Mouse (Mus musculus) MEL (cell line): ENCODE measurements around the gene Cfap299. TPM values are rescaled to one million over a fixed set of nuclear protein-coding genes. Genes with fewer than 3 reads are reported as not detected.
A peak's percentile ranks its signal among the peaks of the same experiment; 100 is the strongest.

Source experiments
- DNase-seq: peaks from one replicate; pipeline ENCODE4 v3.0.0; 2011; ENCODE audit warnings: low read depth, low spot score
- H3K27ac ChIP-seq: 2 replicates; pipeline ENCODE4 v1.5.1; 2012; ENCODE audit warnings: low read depth, mild to moderate bottlenecking, control low read depth, low read length, moderate library complexity; ENCODE audit not compliant: control insufficient read depth
- H3K27me3 ChIP-seq, 2 experiments: fragments of 150-350 bp in 1 of 2; sonication (generic) in 1 of 2; 2 replicates each; pipeline ENCODE4 v1.6.1; 2012; ENCODE audit warnings: low read length in 2 of 2, mild to moderate bottlenecking in 2 of 2, improper control_type of control experiment in 1 of 2, moderate library complexity in 1 of 2; ENCODE audit not compliant: insufficient read depth in 2 of 2, control insufficient read depth in 1 of 2
- H3K36me3 ChIP-seq, 2 experiments: 2 replicates each; pipeline ENCODE4 v1.6.1; 2012 to 2014; ENCODE audit warnings: low read length in 2 of 2, improper control_type of control experiment in 1 of 2, inconsistent platforms in 1 of 2, mild to moderate bottlenecking in 1 of 2; ENCODE audit not compliant: insufficient read depth in 2 of 2, control insufficient read depth in 1 of 2
- H3K4me1 ChIP-seq, 2 experiments: fragments of 150-350 bp in 1 of 2; sonication (generic) in 1 of 2; 2 replicates each; pipeline ENCODE4 v1.6.1; 2012; ENCODE audit warnings: low read length in 2 of 2, improper control_type of control experiment in 1 of 2, mild to moderate bottlenecking in 1 of 2; ENCODE audit not compliant: insufficient read depth in 2 of 2, control insufficient read depth in 1 of 2
- H3K4me3 ChIP-seq, 2 experiments: fragments of 150-350 bp in 1 of 2; sonication (generic) in 1 of 2; 2 replicates each; pipeline ENCODE4 v1.5.1; 2012; ENCODE audit warnings: low read depth in 2 of 2, low read length in 2 of 2, mild to moderate bottlenecking in 2 of 2, moderate library complexity in 2 of 2, control low read depth in 1 of 2, improper control_type of control experiment in 1 of 2; ENCODE audit not compliant: control insufficient read depth in 1 of 2, insufficient read depth in 1 of 2
- H3K79me2 ChIP-seq: 2 replicates; pipeline ENCODE4 v1.6.1; 2012; ENCODE audit warnings: mild to moderate bottlenecking, low read length, moderate library complexity; ENCODE audit not compliant: control insufficient read depth, poor library complexity, insufficient read depth
- H3K9ac ChIP-seq: 2 replicates; pipeline ENCODE4 v1.6.1; 2012; ENCODE audit warnings: low read depth, mild to moderate bottlenecking, control low read depth, low read length, moderate library complexity; ENCODE audit not compliant: control insufficient read depth, poor library complexity, severe bottlenecking
- H3K9me3 ChIP-seq: fragments of 150-350 bp; sonication (generic); replicated peaks from 2 replicates; pipeline ENCODE4 v1.6.1; 2012; ENCODE audit warnings: mild to moderate bottlenecking, low read length, improper control_type of control experiment, moderate library complexity; ENCODE audit not compliant: insufficient read depth
- CHD1 ChIP-seq: IDR thresholded peaks from 2 replicates; pipeline ENCODE4 v1.6.1; 2012; ENCODE audit warnings: low read depth, mild to moderate bottlenecking, inconsistent platforms, low read length, improper control_type of control experiment
- CHD2 ChIP-seq: IDR thresholded peaks from 2 replicates; pipeline ENCODE4 v1.6.1; 2011; ENCODE audit warnings: low read length, improper control_type of control experiment
- CTCF ChIP-seq, 3 experiments: IDR thresholded peaks in 2 of 3; conservative IDR thresholded peaks in 1 of 3; 2 replicates each; pipeline ENCODE4 v1.5.1; 2011 to 2012; ENCODE audit warnings: low read length in 3 of 3, low read depth in 2 of 3, mild to moderate bottlenecking in 2 of 3, improper control_type of control experiment in 1 of 3, inconsistent platforms in 1 of 3, mixed read lengths in 1 of 3, moderate library complexity in 1 of 3; ENCODE audit not compliant: control insufficient read depth in 1 of 3, insufficient read depth in 1 of 3, poor library complexity in 1 of 3, severe bottlenecking in 1 of 3
- GABPA ChIP-seq: IDR thresholded peaks from 2 replicates; pipeline ENCODE4 v1.6.1; 2012; ENCODE audit warnings: low read depth, mild to moderate bottlenecking, inconsistent platforms, low read length, improper control_type of control experiment, moderate library complexity
- KAT2A ChIP-seq: conservative IDR thresholded peaks from 2 replicates; pipeline ENCODE4 v1.6.1; 2012; ENCODE audit warnings: low read depth, low read length, improper control_type of control experiment, inconsistent platforms
- MAFK ChIP-seq: IDR thresholded peaks from 2 replicates; pipeline ENCODE4 v1.6.1; 2011; ENCODE audit warnings: low read depth, mild to moderate bottlenecking, low read length, improper control_type of control experiment, borderline replicate concordance
- MAX ChIP-seq: IDR thresholded peaks from 2 replicates; pipeline ENCODE4 v1.6.1; 2011; ENCODE audit warnings: low read length, improper control_type of control experiment
- MXI1 ChIP-seq: IDR thresholded peaks from 2 replicates; pipeline ENCODE4 v1.6.1; 2011; ENCODE audit warnings: mild to moderate bottlenecking, low read depth, low read length, improper control_type of control experiment
- MYB ChIP-seq: IDR thresholded peaks from 2 replicates; pipeline ENCODE4 v1.6.1; 2011; ENCODE audit warnings: mild to moderate bottlenecking, low read depth, low read length, improper control_type of control experiment
- MYC ChIP-seq: IDR thresholded peaks from 2 replicates; pipeline ENCODE4 v1.6.1; 2011; ENCODE audit warnings: low read depth, mild to moderate bottlenecking, low read length, improper control_type of control experiment, moderate library complexity
- NRF1 ChIP-seq: IDR thresholded peaks from 2 replicates; pipeline ENCODE4 v1.6.1; 2014; ENCODE audit warnings: low read depth, mild to moderate bottlenecking, inconsistent platforms, low read length, improper control_type of control experiment, moderate library complexity; ENCODE audit not compliant: poor library complexity, insufficient read depth, severe bottlenecking
- POLR2AphosphoS5 ChIP-seq: IDR thresholded peaks from 2 replicates; pipeline ENCODE4 v1.6.1; 2012; ENCODE audit warnings: low read depth, borderline replicate concordance, mild to moderate bottlenecking, inconsistent platforms, low read length, moderate library complexity, mixed read lengths
- RAD21 ChIP-seq: IDR thresholded peaks from 2 replicates; pipeline ENCODE4 v1.6.1; 2011; ENCODE audit warnings: mild to moderate bottlenecking, low read depth, low read length, improper control_type of control experiment
- RCOR1 ChIP-seq: IDR thresholded peaks from 2 replicates; pipeline ENCODE4 v1.6.1; 2012; ENCODE audit warnings: low read depth, mild to moderate bottlenecking, inconsistent platforms, low read length, improper control_type of control experiment
- SIN3A ChIP-seq: IDR thresholded peaks from 2 replicates; pipeline ENCODE4 v1.6.1; 2012; ENCODE audit warnings: low read length, improper control_type of control experiment, inconsistent platforms
- TAL1 ChIP-seq: IDR thresholded peaks from 2 replicates; pipeline ENCODE4 v1.6.1; 2012; ENCODE audit warnings: mild to moderate bottlenecking, inconsistent platforms, low read length, moderate library complexity, mixed read lengths
- TBP ChIP-seq: IDR thresholded peaks from 2 replicates; pipeline ENCODE4 v1.8.0; 2011; ENCODE audit warnings: low read depth, low read length, improper control_type of control experiment
- USF2 ChIP-seq, 2 experiments: IDR thresholded peaks; 2 replicates each; pipeline ENCODE4 v1.6.1; 2011 to 2012; ENCODE audit warnings: improper control_type of control experiment in 2 of 2, low read length in 2 of 2, borderline replicate concordance in 1 of 2, inconsistent platforms in 1 of 2, low read depth in 1 of 2, mild to moderate bottlenecking in 1 of 2; ENCODE audit not compliant: insufficient read depth in 1 of 2
- ZMIZ1 ChIP-seq: IDR thresholded peaks from 2 replicates; pipeline ENCODE4 v1.6.1; 2012; ENCODE audit warnings: low read depth, mild to moderate bottlenecking, inconsistent platforms, low read length, improper control_type of control experiment, moderate library complexity
- ZNF384 ChIP-seq: IDR thresholded peaks from 2 replicates; pipeline ENCODE4 v1.6.1; 2012; ENCODE audit warnings: low read depth, mild to moderate bottlenecking, inconsistent platforms, low read length, improper control_type of control experiment
- polyA plus RNA-seq, 2 experiments: library from polyadenylated mRNA; stranded (reverse) in 1 of 2; unstranded in 1 of 2; fragments of >175 nt in 1 of 2; fragments of >200 nt in 1 of 2; gene quantifications; 2 replicates each; pipeline versions ENCODE4 v1.2.1 to v1.2.4; 2012; ENCODE audit warnings: low replicate concordance in 2 of 2, low read depth in 1 of 2; ENCODE audit not compliant: insufficient read length in 2 of 2, insufficient read depth in 1 of 2, missing spikeins in 1 of 2
- total RNA-seq: library from RNA; depleted of rRNA; stranded (reverse); fragments of 300-350 nt; gene quantifications from 2 replicates; pipeline ENCODE4 v1.2.3, GENCODE M21; 2012

Gene Cfap299
- total and polyA plus RNA-seq, 3 experiments: not detected

- no peaks in the 10 kb centered on the region for H3K36me3 ChIP-seq
- TF ChIP-seq TAL1 (no peak), CTCF (IDR thresholded peaks at IDR 0.05 in 2 of 3, conservative IDR thresholded peaks at IDR 0.05 in 1 of 3; ENCODE audit: control insufficient read depth in 1 of 3, insufficient read depth in 1 of 3, low read depth in 2 of 3, low read length in 3 of 3, poor library complexity in 1 of 3, severe bottlenecking in 1 of 3) (peak; percentile 12 to 25 (median 17); a peak in 2 of 6 replicates)
- TF ChIP-seq, all 39 proteins: peak for 1
- Histone ChIP-seq H3K9ac (no peak overlapping the region), H3K79me2 (no peaks in the 10 kb centered on the region), H3K4me1 (no peaks in the 10 kb centered on the region), H3K27ac (no peak overlapping the region), H3K27me3 (no peaks in the 10 kb centered on the region), H3K4me3 (no peak overlapping the region), H3K9me3 (no peaks in the 10 kb centered on the region)
- peak; percentile 3 for DNase-seq
Observed at GRCm38 (mm10) chr5:98363428-98363827, 34.3 kb downstream of the Cfap299 start.

DNA sequence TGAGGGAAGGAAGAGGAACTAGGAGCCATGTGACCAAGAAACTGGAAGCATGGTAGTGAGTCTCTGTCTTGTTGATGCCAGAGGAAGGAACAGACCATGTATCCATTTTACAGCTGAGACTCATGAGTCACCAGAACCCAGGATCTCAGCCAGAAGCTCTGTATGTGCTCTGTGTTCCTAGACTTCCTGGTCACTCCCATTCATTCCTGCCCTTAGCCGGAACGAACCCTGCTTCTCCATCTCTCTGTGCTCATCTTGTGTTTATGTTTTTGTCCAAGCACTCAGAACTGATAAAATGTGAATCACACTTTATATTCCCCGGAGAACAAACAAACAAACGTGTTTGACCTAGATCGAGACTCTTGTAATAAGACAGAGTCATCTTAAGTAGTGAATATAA is 36.2 kb downstream of the Cfap299 start:
- TF ChIP-seq KAT2A: no peak
- no peak for TF ChIP-seq CHD2
- TF ChIP-seq NRF1: no peak
- no peak for TF ChIP-seq SIN3A
- no peak for TF ChIP-seq GABPA
- no peak for TF ChIP-seq USF2 (IDR thresholded peaks at IDR 0.05; ENCODE audit: borderline replicate concordance in 1 of 2, insufficient read depth in 1 of 2, low read depth in 1 of 2, low read length in 2 of 2)
- TF ChIP-seq MXI1: no peak
- TF ChIP-seq RAD21: no peak
- TF ChIP-seq ZMIZ1: no peak
- no peak for TF ChIP-seq TBP
- TF ChIP-seq MYB: no peak
- no peak for TF ChIP-seq MYC
- no peak for TF ChIP-seq ZNF384
- DNase-seq: no peak
- Histone ChIP-seq H3K4me1 (no peaks in the 10 kb centered on the region), H3K4me3 (no peak overlapping the region), H3K79me2 (no peaks in the 10 kb centered on the region), H3K27ac (no peak overlapping the region), H3K9me3 (no peaks in the 10 kb centered on the region), H3K36me3 (no peaks in the 10 kb centered on the region), H3K9ac (no peak overlapping the region), H3K27me3 (no peaks in the 10 kb centered on the region)

GRCm38 (mm10) chr5:98368822-98369221 is 39.7 kb downstream of the Cfap299 start:
- no peak for DNase-seq
- Histone ChIP-seq H3K9ac (no peak overlapping the region), H3K79me2 (no peaks in the 10 kb centered on the region), H3K4me1 (no peaks in the 10 kb centered on the region), H3K27me3 (no peaks in the 10 kb centered on the region), H3K36me3 (no peaks in the 10 kb centered on the region), H3K27ac (no peak overlapping the region), H3K4me3 (no peak overlapping the region), H3K9me3 (no peaks in the 10 kb centered on the region)
- TF ChIP-seq RCOR1 (no peak), CTCF (IDR thresholded peaks at IDR 0.05 in 2 of 3, conservative IDR thresholded peaks at IDR 0.05 in 1 of 3; ENCODE audit: control insufficient read depth in 1 of 3, insufficient read depth in 1 of 3, low read depth in 2 of 3, low read length in 3 of 3, poor library complexity in 1 of 3, severe bottlenecking in 1 of 3) (no peak), ZMIZ1 (no peak), CHD1 (no peak), MAFK (no peak), SIN3A (no peak), CHD2 (no peak), MAX (no peak), POLR2AphosphoS5 (no peak)
